Mouse (Mus musculus): ENCODE results near the gene Olfr1366. TPM values are rescaled to one million over a fixed set of nuclear protein-coding genes. Genes with fewer than 3 reads are reported as not detected.
"Not testable (repeated sequence)": the region's sequence is repeated elsewhere in the genome, so short reads cannot be mapped to it uniquely, and the experiment has no call there.

Olfr1366 gene
- 0.05 and 0.07 TPM in 2 replicates for polyA plus RNA-seq (2016; fragmentation: Nextera tagmentation; extraction: Ambion mirVana)

GRCm38 (mm10) chr13:21542708-21543107 is at the start of gene Olfr1366:
Gene Olfr1366 (minus strand): TSS chr13:21542808.
- DNase-seq (ENCODE audit: low spot score), result no peak
- 39% methylated on average over 1 of the region's 1 CpGs for WGBS
- H3K27me3 ChIP-seq (ENCODE audit: insufficient read depth, poor library complexity, severe bottlenecking), result no peaks in the 10 kb centered on the region

DNA sequence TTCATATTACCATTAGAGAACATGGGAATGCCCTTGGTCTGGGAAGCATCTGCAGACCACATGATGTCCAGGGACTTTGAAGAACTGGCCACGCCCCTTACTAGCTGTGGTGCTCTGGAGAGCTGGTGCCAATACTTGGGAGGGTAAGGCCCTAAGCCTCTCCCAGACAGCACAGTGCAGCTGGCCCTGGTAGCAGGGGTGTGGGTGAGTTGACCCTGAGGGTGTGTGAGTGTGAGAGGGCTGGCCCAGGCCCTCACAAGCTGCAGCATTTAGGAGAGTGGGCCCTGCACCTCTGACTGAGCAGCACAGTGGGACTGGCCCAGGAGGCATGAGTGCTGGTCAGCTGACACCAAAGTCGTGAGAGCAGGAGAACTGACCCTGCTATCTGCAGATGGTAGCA is 49.0 kb upstream of the Olfr1366 start:
- Histone ChIP-seq H3K4me1 (no peaks in the 10 kb centered on the region), H3K27me3 (ENCODE audit: insufficient read depth, poor library complexity, severe bottlenecking) (no peaks in the 10 kb centered on the region), H3K36me3 (no peaks in the 10 kb centered on the region), H3K4me3 (no peak overlapping the region), H3K9me3 (no peaks in the 10 kb centered on the region), H3K27ac (no peak overlapping the region)
- no peak for DNase-seq (ENCODE audit: low spot score)
- 44% methylated on average over 2 of the region's 2 CpGs for WGBS

More at GRCm38 (mm10) chr13:21542708-21543107, at the start of gene Olfr1366:
- Histone ChIP-seq H3K9me3 (no peaks in the 10 kb centered on the region), H3K27ac (no peak within 1 kb of the TSS), H3K4me3 (no peak within 1 kb of the TSS), H3K36me3 (no peaks in the 10 kb centered on the region), H3K4me1 (no peaks in the 10 kb centered on the region)

DNA sequence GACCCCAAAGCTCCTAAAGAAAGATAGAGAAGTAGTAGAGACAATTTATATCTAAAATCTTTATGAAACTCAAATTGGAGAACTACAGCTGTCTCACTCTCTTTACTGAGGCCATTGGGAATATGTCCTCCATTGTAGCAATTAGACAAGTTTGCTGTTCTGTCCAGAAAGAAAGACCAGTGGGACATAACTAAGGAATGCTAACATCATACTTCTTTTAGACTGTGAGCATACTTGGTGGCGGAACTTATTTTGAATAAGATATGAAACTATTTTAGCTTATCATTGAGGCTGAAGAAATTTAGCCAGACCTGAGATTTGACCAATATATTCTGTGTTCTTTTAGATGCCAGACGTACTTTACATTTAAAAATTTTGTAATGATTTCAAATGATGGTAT is 39.1 kb upstream of the Olfr1366 start, which contains the start of gene Olfr1364:
TSS of gene Olfr1364 (minus strand) at position 101 of the 400 bp plus-strand sequence.
- WGBS, result 83% methylated on average over 2 of the region's 2 CpGs
- H3K4me1 ChIP-seq, result no peaks in the 10 kb centered on the region

GRCm38 (mm10) chr13:21559793-21560192 is 17.2 kb upstream of the Olfr1366 start, which contains the start of gene Olfr1535:
Gene Olfr1535 (minus strand): TSS chr13:21559893.
- WGBS, result 52% methylated on average over 1 of the region's 1 CpGs
- no peaks in the 10 kb centered on the region for H3K36me3 ChIP-seq
- no peaks in the 10 kb centered on the region for H3K9me3 ChIP-seq
- no peak within 1 kb of the TSS for H3K27ac ChIP-seq
- H3K4me3 ChIP-seq, result no peak within 1 kb of the TSS
- no peaks in the 10 kb centered on the region for H3K27me3 ChIP-seq (ENCODE audit: insufficient read depth, poor library complexity, severe bottlenecking)
- H3K4me1 ChIP-seq, result no peaks in the 10 kb centered on the region
- DNase-seq (ENCODE audit: low spot score), result no peak

More for the DNA sequence above, 39.1 kb upstream of the Olfr1366 start, which contains the start of gene Olfr1364:
- Histone ChIP-seq H3K9me3 (no peaks in the 10 kb centered on the region), H3K27ac (no peak within 1 kb of the TSS), H3K4me3 (no peak within 1 kb of the TSS), H3K36me3 (no peaks in the 10 kb centered on the region), H3K27me3 (ENCODE audit: insufficient read depth, poor library complexity, severe bottlenecking) (no peaks in the 10 kb centered on the region)
- DNase-seq (ENCODE audit: low spot score), result no peak

DNA sequence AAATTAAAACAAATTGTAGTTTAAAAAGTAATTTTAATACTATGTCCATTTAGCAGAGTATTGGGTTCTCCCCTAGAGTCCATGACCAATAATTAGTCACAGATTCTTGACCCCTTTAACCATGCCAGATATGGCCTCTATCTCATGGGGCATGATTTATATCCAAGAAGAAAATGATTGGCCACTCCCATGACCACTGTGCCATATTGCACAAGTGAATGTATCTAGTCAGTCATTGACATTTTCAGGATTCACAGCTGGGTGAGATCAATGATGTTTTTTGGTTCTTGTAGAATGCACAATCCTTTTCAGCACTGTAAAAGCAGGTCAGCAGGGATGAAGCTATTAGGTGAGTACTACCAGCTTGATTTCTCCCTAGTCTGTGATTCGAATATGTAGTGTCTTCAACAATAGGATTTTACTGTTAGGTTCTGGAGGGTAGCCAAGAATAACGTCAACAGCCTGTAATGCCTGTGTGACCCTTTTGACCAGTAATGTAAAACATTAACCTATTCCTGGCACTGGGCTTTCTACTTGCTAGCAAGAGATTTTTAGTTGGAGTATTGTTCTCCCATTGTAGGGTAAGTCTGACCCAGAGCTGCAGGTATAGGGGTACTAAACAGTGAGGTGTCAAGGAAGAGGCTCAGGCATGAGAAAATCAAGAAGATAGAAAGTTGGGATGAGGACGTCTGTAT is 8.0 kb upstream of the Olfr1366 start:
- Histone ChIP-seq H3K9me3 (no peaks in the 10 kb centered on the region), H3K4me3 (no peak overlapping the region), H3K36me3 (no peaks in the 10 kb centered on the region), H3K4me1 (no peaks in the 10 kb centered on the region), H3K27ac (no peak overlapping the region), H3K27me3 (ENCODE audit: insufficient read depth, poor library complexity, severe bottlenecking) (no peaks in the 10 kb centered on the region)
- 53% methylated on average over 3 of the region's 3 CpGs for WGBS
- no peak for DNase-seq (ENCODE audit: low spot score)

GRCm38 (mm10) chr13:21549487-21549886 is 6.9 kb upstream of the Olfr1366 start:
- no peaks in the 10 kb centered on the region for H3K36me3 ChIP-seq
- no peaks in the 10 kb centered on the region for H3K4me1 ChIP-seq
- H3K27me3 ChIP-seq (ENCODE audit: insufficient read depth, poor library complexity, severe bottlenecking), result no peaks in the 10 kb centered on the region
- no peaks in the 10 kb centered on the region for H3K9me3 ChIP-seq
- H3K27ac ChIP-seq, result no peak overlapping the region
- H3K4me3 ChIP-seq, result no peak overlapping the region
- no peak for DNase-seq (ENCODE audit: low spot score)
- WGBS, result 86% methylated on average over 3 of the region's 3 CpGs

- peak; percentile 96 for DNase-seq (ENCODE audit: low spot score)
- H3K27ac ChIP-seq, result peak within 1 kb of the TSS; percentile 99
- no peaks in the 10 kb centered on the region for H3K9me3 ChIP-seq
- no peaks in the 10 kb centered on the region for H3K27me3 ChIP-seq (ENCODE audit: insufficient read depth, poor library complexity, severe bottlenecking)
- H3K4me1 ChIP-seq, result peaks cover 3% of the 10 kb centered on the region; the same call in 1 of the 2 replicates
- H3K4me3 ChIP-seq, result peak within 1 kb of the TSS; percentile 98
- peaks cover 12% of the 10 kb centered on the region for H3K36me3 ChIP-seq
- under 1% methylated on average over 39 of the region's 39 CpGs for whole genome bisulfite sequencing
Observed at GRCm38 (mm10) chr13:21530781-21531201, 11.8 kb downstream of the Olfr1366 start, which contains the start of gene Zkscan8. Gene Zkscan8 (minus strand): TSS chr13:21531120.

- Histone ChIP-seq H3K4me1 (peaks cover 3% of the 10 kb centered on the region; the same call in 1 of the 2 replicates), H3K4me3 (peak overlapping the region; percentile 98), H3K27me3 (ENCODE audit: insufficient read depth, poor library complexity, severe bottlenecking) (no peaks in the 10 kb centered on the region), H3K9me3 (no peaks in the 10 kb centered on the region), H3K27ac (no peak overlapping the region; the same call in 1 of the 2 replicates), H3K36me3 (peaks cover 19% of the 10 kb centered on the region)
- 48% methylated on average over 7 of the region's 7 CpGs for WGBS
- DNase-seq (ENCODE audit: low spot score), result no peak
Observed at GRCm38 (mm10) chr13:21530136-21530535, 12.5 kb downstream of the Olfr1366 start.

GRCm38 (mm10) chr13:21506221-21506649 is 36.4 kb downstream of the Olfr1366 start:
- Histone ChIP-seq H3K4me1 (0 out of 2 replicates have a peak, but pooled peaks cover 3% of the 10 kb centered on the region), H3K9me3 (no peaks in the 10 kb centered on the region), H3K36me3 (no peaks in the 10 kb centered on the region), H3K27me3 (ENCODE audit: insufficient read depth, poor library complexity, severe bottlenecking) (no peaks in the 10 kb centered on the region), H3K27ac (peak overlapping the region; percentile 86), H3K4me3 (peak overlapping the region; percentile 65)
- WGBS, result under 1% methylated on average over 21 of the region's 21 CpGs
- DNase-seq (ENCODE audit: low spot score), result peak; percentile 97

DNA sequence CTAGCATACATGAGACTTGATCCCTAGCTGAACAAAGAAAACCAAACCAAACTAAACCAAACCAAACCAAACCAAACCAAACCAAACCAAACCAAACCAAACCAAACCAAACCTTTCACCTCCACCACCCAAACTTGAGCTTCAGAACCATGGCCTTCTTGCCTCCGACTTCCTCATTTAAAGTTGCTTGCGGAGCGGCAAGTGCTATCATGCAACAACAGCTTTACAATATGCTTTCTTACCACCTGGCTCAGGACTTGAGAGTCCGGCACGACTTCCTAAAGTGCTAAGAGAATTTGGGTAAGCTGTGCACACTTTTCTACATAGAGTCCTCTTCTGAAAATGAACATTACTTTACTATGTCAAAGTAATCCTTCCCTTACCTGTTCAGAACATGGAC is 40.3 kb downstream of the Olfr1366 start:
- Histone ChIP-seq H3K27ac (no peak overlapping the region), H3K4me1 (0 out of 2 replicates have a peak, but pooled peaks cover 3% of the 10 kb centered on the region), H3K9me3 (no peaks in the 10 kb centered on the region), H3K36me3 (no peaks in the 10 kb centered on the region), H3K4me3 (no peak overlapping the region), H3K27me3 (ENCODE audit: insufficient read depth, poor library complexity, severe bottlenecking) (no peaks in the 10 kb centered on the region)
- DNase-seq (ENCODE audit: low spot score), result no peak
- WGBS, result 84% methylated on average over 5 of the region's 5 CpGs

- not testable (repeated sequence) for H3K36me3 ChIP-seq; H3K9me3 ChIP-seq; H3K4me1 ChIP-seq; H3K27me3 ChIP-seq (ENCODE audit: insufficient read depth, poor library complexity, severe bottlenecking); DNase-seq (ENCODE audit: low spot score); H3K27ac ChIP-seq; H3K4me3 ChIP-seq
- WGBS, result 90% methylated on average over 17 of the region's 17 CpGs
Observed at GRCm38 (mm10) chr13:21501182-21501581, 41.4 kb downstream of the Olfr1366 start, which contains the start of gene Gm11273. Gene Gm11273 (minus strand): TSS chr13:21501418.

GRCm38 (mm10) chr13:21495080-21495479 is 47.5 kb downstream of the Olfr1366 start, which contains the start of gene AK157302:
Gene AK157302 (plus strand): TSS chr13:21495223.
- DNase-seq (ENCODE audit: low spot score), result no peak
- Histone ChIP-seq H3K36me3 (no peaks in the 10 kb centered on the region), H3K27ac (no peak within 1 kb of the TSS), H3K9me3 (no peaks in the 10 kb centered on the region), H3K27me3 (ENCODE audit: insufficient read depth, poor library complexity, severe bottlenecking) (no peaks in the 10 kb centered on the region), H3K4me3 (no peak within 1 kb of the TSS), H3K4me1 (no peaks in the 10 kb centered on the region)
- WGBS, result 92% methylated on average over 21 of the region's 21 CpGs

GRCm38 (mm10) chr13:21492847-21493246 is 49.8 kb downstream of the Olfr1366 start:
- no peak overlapping the region for H3K27ac ChIP-seq
- 86% methylated on average over 5 of the region's 5 CpGs for WGBS
- H3K27me3 ChIP-seq (ENCODE audit: insufficient read depth, poor library complexity, severe bottlenecking), result no peaks in the 10 kb centered on the region
- no peak for DNase-seq (ENCODE audit: low spot score)
- no peaks in the 10 kb centered on the region for H3K4me1 ChIP-seq
- H3K36me3 ChIP-seq, result no peaks in the 10 kb centered on the region
- H3K9me3 ChIP-seq, result no peaks in the 10 kb centered on the region
- H3K4me3 ChIP-seq, result no peak overlapping the region
